Mouse (Mus musculus) kidney, adult 2 months (tissue): ENCODE measurements around the gene Ralgps1.

Experiments used
- CTCF ChIP-seq: fragments of 200-500 bp; conservative IDR thresholded peaks from 2 replicates; pipeline ENCODE4 v1.5.1; 2011; ENCODE audit warnings: low read depth, mild to moderate bottlenecking, control low read depth, low read length, moderate library complexity, mixed read lengths; ENCODE audit not compliant: insufficient read depth, insufficient read length
- POLR2A ChIP-seq: fragments of 200-500 bp; IDR thresholded peaks from one replicate; pipeline ENCODE4 v1.6.1; 2011; ENCODE audit warnings: low read depth, low read length, control low read depth

DNA sequence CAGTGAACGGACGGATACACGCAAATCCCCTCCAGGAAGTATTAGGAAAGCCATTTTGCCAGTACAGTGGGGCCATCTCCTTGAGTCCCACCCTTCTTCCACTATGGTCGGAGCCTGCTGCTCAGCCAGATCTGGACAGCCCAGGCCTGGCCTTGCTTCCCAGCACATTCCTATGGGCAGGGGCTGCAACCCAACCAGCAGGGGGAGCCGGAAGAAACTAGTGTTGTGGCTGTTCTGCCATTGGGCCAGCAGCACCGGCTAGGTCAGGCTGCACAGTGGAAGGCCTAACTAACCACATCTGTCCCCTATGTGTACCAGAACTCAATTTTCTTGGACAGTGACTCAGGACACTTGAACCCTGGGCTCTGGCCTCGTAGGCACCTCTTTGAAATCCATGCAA, 186.0 kb downstream of the Ralgps1 start:
- TF ChIP-seq CTCF (peak; percentile 62), POLR2A (no peak)
